Mouse (Mus musculus) intestine, embryonic 16.5 days (tissue): Measurements from ENCODE around the gene Lrmda. TPM values are rescaled to one million over a fixed set of nuclear protein-coding genes. Genes with fewer than 3 reads are reported as not detected.

Experiments
- ATAC-seq: fragments of 200-750 bp; cut with Nextera tagmentation; 2 replicates; pipeline ENCODE4 v1.8.0; 2017; ENCODE audit warnings: moderate TSS enrichment, moderate library complexity
- H3K27ac ChIP-seq: fragments of 300-500 bp; sonication (generic); 2 replicates; pipeline ENCODE4 v1.5.1; 2014; ENCODE audit warnings: mild to moderate bottlenecking, low read length
- H3K27me3 ChIP-seq: fragments of 300-500 bp; sonication (generic); replicated peaks from 2 replicates; pipeline ENCODE4 v1.6.1; 2014; ENCODE audit warnings: low read length, control low read depth, mixed read lengths; ENCODE audit not compliant: control insufficient read depth, insufficient read depth
- H3K36me3 ChIP-seq: fragments of 300-500 bp; sonication (generic); 2 replicates; pipeline ENCODE4 v1.6.1; 2014; ENCODE audit warnings: low read length, control low read depth; ENCODE audit not compliant: control insufficient read depth, insufficient read depth
- H3K4me1 ChIP-seq: fragments of 300-500 bp; sonication (generic); 2 replicates; pipeline ENCODE4 v1.6.1; 2014; ENCODE audit warnings: low read length, control low read depth, mixed read lengths; ENCODE audit not compliant: control insufficient read depth, insufficient read depth
- H3K4me2 ChIP-seq: fragments of 300-500 bp; sonication (generic); 2 replicates; pipeline ENCODE4 v1.6.1; 2014; ENCODE audit warnings: low read depth, low read length, control low read depth
- H3K4me3 ChIP-seq: fragments of 300-500 bp; sonication (generic); 2 replicates; pipeline ENCODE4 v1.5.1; 2014; ENCODE audit warnings: mild to moderate bottlenecking, low read length
- H3K9ac ChIP-seq: fragments of 300-500 bp; sonication (generic); 2 replicates; pipeline ENCODE4 v1.6.1; 2014; ENCODE audit warnings: low read depth, low read length
- H3K9me3 ChIP-seq: fragments of 300-500 bp; sonication (generic); 2 replicates; pipeline ENCODE4 v1.6.1; 2016; ENCODE audit warnings: low read length, control low read depth; ENCODE audit not compliant: control insufficient read depth
- WGBS: fragments of 180-500 bp; shearing (Covaris S2); extraction: QIAGEN DNeasy Blood & Tissue Kit; methylation state at CpG from one replicate; pipeline ENCODE4 v1.1.7; 2014; 5-methylcytosine and 5-hydroxymethylcytosine counted together
- polyA plus RNA-seq: library from polyadenylated mRNA; unstranded; fragments of >200 nt; fragmentation: Nextera tagmentation; extraction: Ambion mirVana; gene quantifications from 2 replicates; pipeline ENCODE4 v1.2.1, GENCODE M21; 2015

Gene Lrmda
- polyA plus RNA-seq, 1 experiment from 2014 or later = 0.53 TPM

DNA sequence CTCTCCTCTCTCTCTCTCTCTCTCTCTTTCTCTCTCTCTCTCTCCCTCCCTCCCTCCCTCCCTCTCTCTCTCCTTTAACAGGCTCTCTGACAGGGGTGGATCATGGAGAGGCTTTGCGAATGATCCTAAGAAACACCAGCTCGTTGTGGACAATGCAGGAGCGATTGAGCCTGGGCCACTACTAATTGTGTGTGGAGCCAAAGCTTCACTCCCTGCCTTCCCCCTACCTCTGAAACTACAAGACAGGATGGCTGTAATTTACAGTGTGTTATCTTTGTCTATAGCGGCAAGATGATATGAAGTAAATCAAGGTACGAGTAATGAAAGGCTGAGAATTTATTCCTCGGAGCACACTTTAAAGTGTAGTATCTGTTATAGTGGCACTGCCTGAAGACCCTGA lies 454.5 kb downstream of the Lrmda start:
- H3K4me2 ChIP-seq = no peak overlapping the region
- no peaks in the 10 kb centered on the region for H3K36me3 ChIP-seq
- no peak overlapping the region for H3K9ac ChIP-seq
- no peak overlapping the region for H3K4me3 ChIP-seq
- no peak overlapping the region for H3K27ac ChIP-seq
- ATAC-seq = no peak
- 52% methylated on average over 6 of the region's 6 CpGs for WGBS
- H3K27me3 ChIP-seq = no peaks in the 10 kb centered on the region
- H3K4me1 ChIP-seq = no peaks in the 10 kb centered on the region
- H3K9me3 ChIP-seq = no peaks in the 10 kb centered on the region

GRCm38 (mm10) chr14:22493326-22493725 lies 473.8 kb downstream of the Lrmda start:
- Histone ChIP-seq H3K36me3 (no peaks in the 10 kb centered on the region), H3K9ac (no peak overlapping the region), H3K4me2 (no peak overlapping the region), H3K4me3 (no peak overlapping the region), H3K27ac (no peak overlapping the region), H3K27me3 (no peaks in the 10 kb centered on the region), H3K4me1 (no peaks in the 10 kb centered on the region), H3K9me3 (no peaks in the 10 kb centered on the region)
- no peak for ATAC-seq
- WGBS = 91% methylated on average over 2 of the region's 2 CpGs

DNA sequence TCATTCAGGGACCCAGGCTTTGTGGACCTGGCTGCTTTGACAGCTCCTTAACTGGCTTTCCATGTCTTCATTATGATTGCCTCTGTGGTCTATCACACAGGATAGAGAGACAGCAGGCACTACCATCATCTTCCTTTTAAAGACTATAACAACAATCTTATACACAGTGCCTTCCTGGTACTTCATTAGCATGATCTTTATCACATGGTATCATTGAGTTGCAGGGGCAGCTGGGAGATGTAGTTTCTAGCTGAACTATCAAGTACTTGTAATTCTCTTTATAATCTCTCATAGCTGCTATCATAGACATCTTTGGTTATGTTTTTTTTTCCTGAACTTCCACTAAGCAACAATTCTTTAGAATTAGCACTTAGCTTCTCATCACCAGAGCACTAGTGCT lies 474.8 kb downstream of the Lrmda start:
- Histone ChIP-seq H3K9me3 (no peaks in the 10 kb centered on the region), H3K36me3 (no peaks in the 10 kb centered on the region)

GRCm38 (mm10) chr14:22494866-22495265 lies 475.4 kb downstream of the Lrmda start:
- Histone ChIP-seq H3K9me3 (no peaks in the 10 kb centered on the region), H3K4me2 (no peak overlapping the region), H3K36me3 (no peaks in the 10 kb centered on the region), H3K27ac (no peak overlapping the region), H3K27me3 (no peaks in the 10 kb centered on the region), H3K9ac (no peak overlapping the region), H3K4me1 (no peaks in the 10 kb centered on the region), H3K4me3 (no peak overlapping the region)
- ATAC-seq = no peak
- 55% methylated on average over 10 of the region's 10 CpGs for WGBS

More for the DNA sequence above, 474.8 kb downstream of the Lrmda start:
- Histone ChIP-seq H3K27ac (no peak overlapping the region), H3K4me3 (no peak overlapping the region), H3K27me3 (no peaks in the 10 kb centered on the region), H3K9ac (no peak overlapping the region), H3K4me2 (no peak overlapping the region), H3K4me1 (no peaks in the 10 kb centered on the region)
- ATAC-seq = no peak

DNA sequence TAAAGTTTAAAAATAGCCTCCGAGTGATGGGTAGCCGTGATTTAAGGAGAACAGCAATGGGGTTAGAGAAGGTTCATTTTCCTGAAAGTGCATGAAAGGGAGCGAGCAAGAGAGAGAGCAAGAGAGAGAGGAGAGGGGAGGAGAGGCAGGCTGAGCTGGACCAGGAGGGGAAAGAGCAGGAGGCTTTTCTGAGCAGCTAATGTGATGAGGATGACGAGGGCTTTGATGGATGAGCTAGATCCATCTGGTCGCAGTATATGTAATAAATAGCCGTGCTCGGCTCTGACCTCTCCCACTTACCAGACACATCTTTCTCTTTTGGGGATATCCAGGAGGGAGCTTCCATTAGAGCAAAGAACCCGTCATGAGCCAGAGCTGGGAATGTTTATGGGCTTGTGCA lies 475.8 kb downstream of the Lrmda start:
- Histone ChIP-seq H3K4me2 (no peak overlapping the region), H3K27me3 (no peaks in the 10 kb centered on the region), H3K27ac (no peak overlapping the region), H3K4me3 (no peak overlapping the region), H3K4me1 (no peaks in the 10 kb centered on the region), H3K9ac (no peak overlapping the region), H3K9me3 (no peaks in the 10 kb centered on the region), H3K36me3 (no peaks in the 10 kb centered on the region)
- 37% methylated on average over 8 of the region's 8 CpGs for WGBS
- no peak for ATAC-seq

GRCm38 (mm10) chr14:22497636-22498131 lies 478.2 kb downstream of the Lrmda start:
- no peak overlapping the region for H3K9ac ChIP-seq
- no peaks in the 10 kb centered on the region for H3K9me3 ChIP-seq
- H3K4me3 ChIP-seq = no peak overlapping the region
- no peaks in the 10 kb centered on the region for H3K4me1 ChIP-seq
- no peak overlapping the region for H3K4me2 ChIP-seq
- 73% methylated on average over 4 of the region's 4 CpGs for WGBS
- no peaks in the 10 kb centered on the region for H3K36me3 ChIP-seq
- H3K27ac ChIP-seq = no peak overlapping the region
- no peak for ATAC-seq
- H3K27me3 ChIP-seq = no peaks in the 10 kb centered on the region

GRCm38 (mm10) chr14:22509747-22510530 lies 490.4 kb downstream of the Lrmda start:
- Histone ChIP-seq H3K4me1 (no peaks in the 10 kb centered on the region), H3K4me2 (no peak overlapping the region), H3K9me3 (no peaks in the 10 kb centered on the region), H3K27ac (no peak overlapping the region), H3K36me3 (no peaks in the 10 kb centered on the region), H3K9ac (no peak overlapping the region), H3K27me3 (no peaks in the 10 kb centered on the region), H3K4me3 (no peak overlapping the region)
- ATAC-seq = no peak
- WGBS = 56% methylated on average over 6 of the region's 6 CpGs

- Histone ChIP-seq H3K36me3 (no peaks in the 10 kb centered on the region), H3K4me2 (no peak overlapping the region), H3K4me1 (no peaks in the 10 kb centered on the region), H3K9ac (no peak overlapping the region), H3K27me3 (no peaks in the 10 kb centered on the region), H3K9me3 (no peaks in the 10 kb centered on the region), H3K4me3 (no peak overlapping the region), H3K27ac (no peak overlapping the region)
- ATAC-seq = no peak
Measured at GRCm38 (mm10) chr14:22510531-22510785, 490.9 kb downstream of the Lrmda start.

DNA sequence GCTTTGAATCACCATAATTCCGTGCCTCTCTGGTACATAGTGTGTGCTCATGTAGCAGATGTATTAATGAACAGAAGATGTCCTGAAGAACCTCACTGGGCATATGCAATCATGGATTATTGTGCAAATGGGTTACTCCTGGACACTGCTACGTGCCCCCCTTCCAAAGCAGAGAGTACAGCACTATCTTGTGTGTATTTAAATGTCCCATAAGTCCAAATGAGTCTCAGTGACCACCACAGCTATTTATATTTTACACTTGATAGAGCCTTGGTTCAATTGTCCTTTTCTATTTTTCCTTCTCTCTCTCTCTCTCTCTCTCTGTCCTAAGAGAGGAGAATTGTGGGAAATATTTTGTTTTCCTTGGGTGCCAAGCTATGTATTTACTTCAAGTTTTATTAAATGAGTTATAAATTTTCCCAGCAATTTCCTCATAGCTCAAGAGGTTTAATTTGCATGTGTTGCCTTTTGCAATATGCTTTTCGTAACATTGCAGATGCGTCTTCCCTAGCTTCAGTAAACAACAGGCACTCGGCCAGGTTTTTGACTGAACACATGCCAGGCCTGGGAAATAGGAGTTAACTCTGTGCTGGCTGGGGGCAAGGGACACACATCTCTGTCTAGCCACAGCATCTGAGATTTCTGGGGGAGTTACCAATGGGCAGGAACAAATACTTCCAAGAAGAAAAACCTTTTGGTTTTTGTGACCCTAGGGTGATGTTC lies 495.0 kb downstream of the Lrmda start:
- Histone ChIP-seq H3K4me3 (no peak overlapping the region), H3K27me3 (no peaks in the 10 kb centered on the region), H3K36me3 (no peaks in the 10 kb centered on the region), H3K4me1 (no peaks in the 10 kb centered on the region), H3K27ac (no peak overlapping the region), H3K4me2 (no peak overlapping the region), H3K9me3 (no peaks in the 10 kb centered on the region), H3K9ac (no peak overlapping the region)
- no peak for ATAC-seq
- 51% methylated on average over 5 of the region's 5 CpGs for WGBS
